Mouse (Mus musculus) brain, embryonic 14.5 days (tissue): ENCODE results near the gene Smarca4.

ENCODE experiments used
- CTCF ChIP-seq: fragments of 200-500 bp; IDR thresholded peaks from 2 replicates; pipeline ENCODE4 v1.5.1; 2012; ENCODE audit warnings: inconsistent platforms, mild to moderate bottlenecking, moderate library complexity, borderline replicate concordance; ENCODE audit not compliant: insufficient read depth, insufficient read length; ENCODE audit errors: extremely low read depth
- POLR2A ChIP-seq: fragments of 200-500 bp; IDR thresholded peaks from 2 replicates; pipeline ENCODE4 v1.6.1; 2012; ENCODE audit warnings: mild to moderate bottlenecking, inconsistent platforms, borderline replicate concordance; ENCODE audit not compliant: poor library complexity, insufficient read depth, insufficient read length, severe bottlenecking; ENCODE audit errors: extremely low read depth

- TF ChIP-seq POLR2A (no peak), CTCF (no peak)
Measured at GRCm38 (mm10) chr9:21721036-21721435, 105.1 kb downstream of the Smarca4 start.
